Mouse (Mus musculus): ENCODE measurements around the gene Erbb3. TPM values are rescaled to one million over a fixed set of nuclear protein-coding genes. Genes with fewer than 3 reads are reported as not detected.

The Erbb3 gene
- total RNA-seq, 4 experiments from 2014 or later: 6.8 to 8.4 (median 8.1) TPM

DNA sequence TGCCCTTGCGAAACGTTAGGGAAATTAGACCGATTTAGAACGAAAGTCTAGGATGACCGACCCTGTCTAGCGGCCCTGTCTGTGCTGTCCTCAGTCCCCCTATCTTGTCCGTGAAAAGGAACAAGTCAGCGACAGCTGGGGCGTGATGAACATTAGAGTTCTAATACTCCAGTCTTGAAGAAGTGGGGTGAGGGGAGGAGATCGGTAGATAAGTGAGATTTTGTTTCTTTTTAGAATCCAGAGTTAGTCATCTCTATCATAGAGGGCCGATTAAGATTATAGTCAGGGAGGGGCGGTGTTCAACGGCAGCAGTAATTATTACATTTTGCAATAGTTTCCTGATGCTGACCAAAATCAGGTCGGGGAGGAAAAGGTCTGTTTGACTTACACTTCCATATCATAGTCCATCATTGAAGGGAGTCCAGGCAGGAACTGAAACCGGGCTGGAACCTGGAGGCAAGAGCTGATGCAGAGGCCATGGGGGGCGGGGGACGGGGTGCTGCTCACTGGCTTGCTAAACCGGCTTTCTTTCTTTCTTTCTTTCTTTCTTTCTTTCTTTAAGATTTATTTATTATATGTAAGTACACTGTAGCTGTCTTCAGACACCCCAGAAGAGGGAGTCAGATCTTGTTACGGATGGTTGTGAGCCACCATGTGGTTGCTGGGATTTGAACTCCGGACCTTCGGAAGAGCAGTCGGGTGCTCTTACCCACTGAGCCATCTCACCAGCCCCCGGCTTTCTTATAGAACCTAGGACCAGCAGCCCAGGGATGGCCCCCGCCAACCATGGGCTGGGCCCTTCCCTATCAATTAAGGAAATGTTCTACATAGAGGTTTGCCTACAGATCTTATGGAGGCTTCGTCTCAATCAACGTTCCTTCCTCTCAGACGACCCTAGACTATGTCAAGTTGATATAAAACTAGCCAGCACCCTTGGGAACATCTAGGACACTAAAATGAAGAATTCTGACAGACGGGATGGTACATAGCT lies 62.8 kb downstream of the Erbb3 start:
- DNase-seq (ENCODE audit: low spot score in 2 of 2): no peak

GRCm38 (mm10) chr10:128525671-128526308 lies 63.7 kb downstream of the Erbb3 start, which contains the start of gene Esyt1:
TSS of gene Esyt1 (minus strand) at chr10:128525871.
- peak; percentile 87 to 93 for DNase-seq (ENCODE audit: low spot score in 2 of 2)

DNA sequence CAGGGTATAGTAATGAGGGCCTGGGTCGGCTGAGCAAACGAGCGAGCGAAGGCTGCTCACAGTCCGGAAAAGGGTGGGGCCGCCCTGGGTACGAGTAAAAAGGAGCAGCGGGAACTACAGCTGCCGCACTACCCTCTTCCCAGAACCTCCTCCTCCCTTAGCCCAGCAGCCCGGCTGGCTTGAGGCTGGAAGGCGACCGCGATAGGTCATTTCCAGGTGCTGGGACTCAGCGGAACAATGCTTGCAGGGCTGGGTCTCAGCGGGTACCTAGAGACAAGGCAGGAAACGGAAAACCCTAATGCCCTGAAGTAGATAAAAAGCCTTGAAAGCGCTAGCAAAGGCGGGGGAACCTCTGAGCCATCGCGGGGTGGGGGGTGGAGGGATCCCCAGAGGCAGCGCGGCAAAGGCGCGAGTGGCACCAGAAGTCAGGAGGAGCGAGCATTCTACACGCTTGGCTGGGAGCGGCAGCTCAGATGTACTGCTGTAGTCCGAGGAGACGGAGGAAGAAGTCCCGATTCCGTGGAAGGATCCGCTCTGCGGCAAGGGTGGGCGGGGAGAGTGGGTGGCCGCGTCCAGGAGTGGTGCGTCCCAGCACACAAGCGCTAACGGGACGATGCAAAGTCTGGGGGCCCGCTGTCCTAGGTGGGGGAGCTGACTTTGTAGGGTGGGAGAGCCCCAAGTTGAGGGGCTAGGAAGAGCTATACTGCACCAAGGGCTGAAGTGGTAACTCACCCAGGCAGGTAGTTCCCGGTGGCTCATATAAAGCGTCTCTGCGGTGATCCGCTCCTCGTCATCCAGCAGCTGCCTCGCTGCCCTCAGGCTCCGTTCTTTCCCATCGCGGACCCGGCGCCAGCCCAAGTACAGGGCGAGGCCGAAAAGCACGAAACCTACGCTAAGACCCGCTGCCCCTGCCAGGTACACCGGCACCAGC lies 64.5 kb downstream of the Erbb3 start:
- no peak for DNase-seq (ENCODE audit: low spot score in 2 of 2)

- DNase-seq (ENCODE audit: low spot score in 2 of 2): no peak
These were observed 65.2 kb downstream of the Erbb3 start for GRCm38 (mm10) chr10:128524111-128524731.

DNA sequence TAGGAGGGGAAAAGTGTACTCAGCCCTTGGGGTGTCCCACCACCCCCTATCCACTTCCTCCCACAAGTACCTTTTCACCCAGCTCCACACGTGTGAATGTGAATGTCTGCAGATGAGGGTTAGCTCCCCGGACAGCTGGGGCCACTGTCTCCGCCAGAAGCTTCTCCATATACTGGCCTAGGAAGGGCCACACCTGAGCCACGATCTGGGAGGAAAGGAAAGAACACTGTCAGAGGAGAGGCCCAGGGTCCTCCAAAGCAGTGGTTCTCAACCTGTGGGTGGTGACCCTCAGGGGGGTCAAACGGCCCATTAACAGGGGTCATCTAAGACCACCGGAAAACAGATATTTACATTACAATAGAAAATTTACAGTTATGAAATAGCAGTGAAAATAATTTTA lies 67.1 kb downstream of the Erbb3 start:
- no peak for DNase-seq (ENCODE audit: low spot score in 2 of 2)

GRCm38 (mm10) chr10:128520591-128520990 lies 68.9 kb downstream of the Erbb3 start:
- DNase-seq (ENCODE audit: low spot score in 2 of 2): no peak

DNA sequence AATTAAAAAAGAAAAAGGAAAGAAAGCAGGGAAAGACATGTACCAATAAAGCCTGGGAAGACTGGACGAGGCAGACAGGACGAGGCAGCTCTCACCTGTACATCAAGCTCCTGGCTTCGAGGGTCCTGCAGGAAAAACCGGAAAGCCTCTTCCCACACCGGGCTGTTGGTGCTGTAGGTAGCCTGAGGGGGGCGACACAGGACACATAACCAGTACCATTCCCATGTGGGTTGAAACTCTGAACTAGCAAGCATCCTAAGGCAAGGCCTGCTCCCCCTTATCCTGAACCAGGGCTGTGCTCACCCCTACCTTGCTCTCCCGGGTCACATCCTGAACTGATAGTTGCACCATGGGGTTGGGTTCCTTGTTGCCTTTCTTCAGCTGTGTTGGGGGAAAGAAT lies 70.6 kb downstream of the Erbb3 start:
- no peak for DNase-seq (ENCODE audit: low spot score in 2 of 2)

Small RNAs within 50 kb of the gene (microRNA-seq; reads per million reads assigned to microRNA genes)
- gene Gm47275 (0 to 0.32 reads per million in 2 experiments), gene Mir6917 (0 reads per million in 2 experiments)

Other genes starting within 250 kb of the Erbb3 start
- 10 to 100 TPM; 47.5 to 57.4 (median 51.9) TPM for gene Coq10a, start 220.7 kb downstream of the Erbb3 start, total RNA-seq (2022)
- gene Ankrd52, start 212.5 kb downstream of the Erbb3 start, total RNA-seq (2022): 10 to 100 TPM; 46.3 to 57.3 (median 50.2) TPM
- under 1 TPM in 3 of 4 experiments, not detected in 1; 0.35 to 0.45 (median 0.43) TPM for gene Slc39a5, start 188.4 kb downstream of the Erbb3 start, total RNA-seq (2022)
- 100 to 1,000 TPM in 2 of 4 experiments, 10 to 100 TPM in 2; 94.4 to 107 (median 100) TPM for gene Nabp2, start 178.2 kb downstream of the Erbb3 start, total RNA-seq (2022)
- 10 to 100 TPM; 71.7 to 79.9 (median 75.7) TPM for gene Rnf41, start 178.0 kb downstream of the Erbb3 start, total RNA-seq (2022)
- 100 to 1,000 TPM; 238 to 267 (median 258) TPM for gene Smarcc2, start 130.4 kb downstream of the Erbb3 start, total RNA-seq (2022)
- gene Myl6, start 95.5 kb downstream of the Erbb3 start, total RNA-seq (2022): 100 to 1,000 TPM; 486 to 591 (median 538) TPM
- gene Myl6b, start 91.0 kb downstream of the Erbb3 start, total RNA-seq (2022): 10 to 100 TPM; 18.4 to 23.6 (median 22.6) TPM
- gene Esyt1, start 63.8 kb downstream of the Erbb3 start, total RNA-seq (2022): 10 to 100 TPM in 2 of 4 experiments, 1 to 10 TPM in 2; 7.0 to 11.5 (median 9.3) TPM
- 10 to 100 TPM; 12.7 to 17.0 (median 15.2) TPM for gene Zc3h10, start 41.9 kb downstream of the Erbb3 start, total RNA-seq (2022)
- 1,000 to 10,000 TPM; 1,259 to 1,817 (median 1,529) TPM for gene Rpl41, start 40.3 kb downstream of the Erbb3 start, total RNA-seq (2022)
- gene Pa2g4, start 23.7 kb downstream of the Erbb3 start, total RNA-seq (2022): 10 to 100 TPM; 58.7 to 62.0 (median 59.0) TPM
- 100 to 1,000 TPM; 141 to 325 (median 239) TPM for gene Rps26, start 37.1 kb upstream of the Erbb3 start, total RNA-seq (2022)
- gene Ikzf4, start 56.3 kb upstream of the Erbb3 start, total RNA-seq (2022): 10 to 100 TPM; 15.5 to 19.8 (median 16.2) TPM
- gene Suox, start 84.4 kb upstream of the Erbb3 start, total RNA-seq (2022): 10 to 100 TPM; 12.0 to 16.6 (median 14.3) TPM
- gene Rab5b, start 106.6 kb upstream of the Erbb3 start, total RNA-seq (2022): 100 to 1,000 TPM; 132 to 151 (median 135) TPM
- gene Pmel, start 114.5 kb upstream of the Erbb3 start, total RNA-seq (2022): 1 to 10 TPM in 3 of 4 experiments, under 1 TPM in 1; 0.62 to 2.4 (median 1.1) TPM
- gene Cdk2, start 115.4 kb upstream of the Erbb3 start, total RNA-seq (2022): 1 to 10 TPM; 2.5 to 4.3 (median 3.4) TPM
- 10 to 100 TPM; 11.3 to 15.4 (median 13.9) TPM for gene Dgka, start 155.2 kb upstream of the Erbb3 start, total RNA-seq (2022)
- gene Pym1, start 158.2 kb upstream of the Erbb3 start, total RNA-seq (2022): 10 to 100 TPM; 19.6 to 27.3 (median 25.7) TPM
- 1 to 10 TPM in 2 of 4 experiments, under 1 TPM in 2; 0.64 to 3.3 (median 1.5) TPM for gene Mmp19, start 201.3 kb upstream of the Erbb3 start, total RNA-seq (2022)
- gene Dnajc14, start 214.4 kb upstream of the Erbb3 start, total RNA-seq (2022): 10 to 100 TPM; 60.8 to 71.5 (median 65.6) TPM
- 10 to 100 TPM in 3 of 4 experiments, 1 to 10 TPM in 1; 9.5 to 13.9 (median 11.6) TPM for gene Tmem198b, start 214.7 kb upstream of the Erbb3 start, total RNA-seq (2022)
- 10 to 100 TPM; 32.7 to 41.2 (median 35.1) TPM for gene Sarnp, start 227.7 kb upstream of the Erbb3 start, total RNA-seq (2022)
- gene Ormdl2, start 232.0 kb upstream of the Erbb3 start, total RNA-seq (2022): 10 to 100 TPM in 1 of 4 experiments, 1 to 10 TPM in 3; 8.9 to 10.5 (median 9.6) TPM

Data from layer of hippocampus, adult 8-10 months (tissue).